Mouse (Mus musculus) liver, embryonic 14.5 days (tissue): ENCODE results near the gene Fsd1l.

Source experiments
- CTCF ChIP-seq: IDR thresholded peaks from 2 replicates; pipeline ENCODE4 v1.5.1; 2016; ENCODE audit warnings: antibody characterized with exemption, low read depth, control low read depth
- EP300 ChIP-seq: IDR thresholded peaks from 2 replicates; pipeline ENCODE4 v1.6.1; 2016; ENCODE audit warnings: antibody characterized with exemption, low read depth

- TF ChIP-seq CTCF = no peak
- TF ChIP-seq EP300 = no peak
Measured at GRCm38 (mm10) chr4:53635336-53635735, 4.1 kb downstream of the Fsd1l start.
